Mouse (Mus musculus) cerebral cortex, adult 2 months (tissue): ENCODE data around the gene Col16a1.

ENCODE experiments used
- WGBS: fragments of 180-500 bp; shearing (Covaris S2); methylation state at CpG from one replicate; pipeline ENCODE4 v1.1.7; 2018; 5-methylcytosine and 5-hydroxymethylcytosine counted together

Col16a1 gene

GRCm38 (mm10) chr4:130045609-130046008 is 2.0 kb upstream of the Col16a1 start:
- 74% methylated on average over 14 of the region's 14 CpGs for WGBS

- WGBS: 49% methylated on average over 4 of the region's 4 CpGs
Measured at GRCm38 (mm10) chr4:130048203-130048479, 501 bp downstream of the Col16a1 start.

GRCm38 (mm10) chr4:130050056-130050824 is 2.6 kb downstream of the Col16a1 start:
- 84% methylated on average over 8 of the region's 8 CpGs for WGBS

- 94% methylated on average over 3 of the region's 3 CpGs for WGBS
Measured at GRCm38 (mm10) chr4:130052283-130052682, 4.6 kb downstream of the Col16a1 start.

- WGBS: 72% methylated on average over 9 of the region's 9 CpGs
Measured at GRCm38 (mm10) chr4:130053111-130053510, 5.5 kb downstream of the Col16a1 start.

GRCm38 (mm10) chr4:130054727-130055126 is 7.1 kb downstream of the Col16a1 start:
- 6% methylated on average over 1 of the region's 1 CpGs for whole genome bisulfite sequencing

GRCm38 (mm10) chr4:130055160-130056010 is 7.7 kb downstream of the Col16a1 start:
- 73% methylated on average over 14 of the region's 14 CpGs for WGBS

GRCm38 (mm10) chr4:130056011-130056322 is 8.3 kb downstream of the Col16a1 start:
- 71% methylated on average over 3 of the region's 3 CpGs for WGBS

- 74% methylated on average over 3 of the region's 3 CpGs for WGBS
Measured at GRCm38 (mm10) chr4:130056471-130056870, 8.8 kb downstream of the Col16a1 start.

- WGBS: 68% methylated on average over 7 of the region's 7 CpGs
Measured at GRCm38 (mm10) chr4:130063191-130063590, 15.6 kb downstream of the Col16a1 start.

- WGBS: 28% methylated on average over 8 of the region's 8 CpGs
Measured at GRCm38 (mm10) chr4:130066816-130067215, 19.2 kb downstream of the Col16a1 start.

- 69% methylated on average over 3 of the region's 3 CpGs for WGBS
Measured at GRCm38 (mm10) chr4:130070523-130070922, 22.9 kb downstream of the Col16a1 start.

- WGBS: 88% methylated on average over 2 of the region's 2 CpGs
Measured at GRCm38 (mm10) chr4:130071758-130072157, 24.1 kb downstream of the Col16a1 start.

- 86% methylated on average over 4 of the region's 4 CpGs for WGBS
Measured at GRCm38 (mm10) chr4:130073367-130073766, 25.7 kb downstream of the Col16a1 start.

GRCm38 (mm10) chr4:130074761-130075515 is 27.3 kb downstream of the Col16a1 start:
- 55% methylated on average over 17 of the region's 17 CpGs for WGBS

- WGBS: 60% methylated on average over 8 of the region's 8 CpGs
Measured at GRCm38 (mm10) chr4:130076856-130077255, 29.2 kb downstream of the Col16a1 start.

GRCm38 (mm10) chr4:130078816-130079485 is 31.3 kb downstream of the Col16a1 start:
- WGBS: 35% methylated on average over 17 of the region's 17 CpGs

GRCm38 (mm10) chr4:130079521-130079920 is 31.9 kb downstream of the Col16a1 start:
- WGBS: 66% methylated on average over 3 of the region's 3 CpGs

- WGBS: 48% methylated on average over 19 of the region's 19 CpGs
Measured at GRCm38 (mm10) chr4:130081345-130082190, 33.9 kb downstream of the Col16a1 start.

- WGBS: 49% methylated on average over 9 of the region's 9 CpGs
Measured at GRCm38 (mm10) chr4:130082211-130082610, 34.6 kb downstream of the Col16a1 start.
